Mouse (Mus musculus) midbrain, embryonic 14.5 days (tissue): ENCODE results near the gene Ky. TPM values are rescaled to one million over a fixed set of nuclear protein-coding genes. Genes with fewer than 3 reads are reported as not detected.

ENCODE experiments used
- ATAC-seq: fragments of 200-750 bp; cut with Nextera tagmentation; 2 replicates; pipeline ENCODE4 v1.8.0; 2017; ENCODE audit warnings: moderate number of reproducible peaks, moderate library complexity; ENCODE audit not compliant: low FRiP score, low TSS enrichment
- DNase-seq: peaks from one replicate; pipeline ENCODE4 v3.0.0-alpha.2; 2015
- H3K27ac ChIP-seq: fragments of 300-500 bp; sonication (generic); replicated peaks from 2 replicates; pipeline ENCODE4 v1.5.1; 2014; ENCODE audit warnings: mild to moderate bottlenecking, low read depth, low read length, moderate library complexity
- H3K27me3 ChIP-seq: fragments of 300-500 bp; sonication (generic); 2 replicates; pipeline ENCODE4 v1.6.1; 2014; ENCODE audit warnings: low read length, control low read depth, mixed read lengths; ENCODE audit not compliant: control insufficient read depth, insufficient read depth
- H3K36me3 ChIP-seq: fragments of 300-500 bp; sonication (generic); 2 replicates; pipeline ENCODE4 v1.6.1; 2014; ENCODE audit warnings: low read length, control low read depth; ENCODE audit not compliant: control insufficient read depth, insufficient read depth
- H3K4me1 ChIP-seq: fragments of 300-500 bp; sonication (generic); 2 replicates; pipeline ENCODE4 v1.6.1; 2014; ENCODE audit warnings: mild to moderate bottlenecking, antibody characterized with exemption, low read length, control low read depth; ENCODE audit not compliant: control insufficient read depth, insufficient read depth
- H3K4me2 ChIP-seq: fragments of 300-500 bp; sonication (generic); 2 replicates; pipeline ENCODE4 v1.6.1; 2014; ENCODE audit warnings: mild to moderate bottlenecking, low read length, moderate library complexity
- H3K4me3 ChIP-seq: fragments of 300-500 bp; sonication (generic); replicated peaks from 2 replicates; pipeline ENCODE4 v1.5.1; 2014; ENCODE audit warnings: low read depth, low read length
- H3K9ac ChIP-seq: fragments of 300-500 bp; sonication (generic); replicated peaks from 2 replicates; pipeline ENCODE4 v1.6.1; 2014; ENCODE audit warnings: mild to moderate bottlenecking, low read length, moderate library complexity
- H3K9me3 ChIP-seq: fragments of 300-500 bp; sonication (generic); 2 replicates; pipeline ENCODE4 v1.6.1; 2016; ENCODE audit warnings: low read length, control low read depth, mixed read lengths; ENCODE audit not compliant: control insufficient read depth
- WGBS: fragments of 180-500 bp; shearing (Covaris S2); extraction: QIAGEN DNeasy Blood & Tissue Kit; methylation state at CpG from one replicate; pipeline ENCODE4 v1.1.7; 2014; 5-methylcytosine and 5-hydroxymethylcytosine counted together
- polyA plus RNA-seq: library from polyadenylated mRNA; unstranded; fragments of >200 nt; fragmentation: Nextera tagmentation; extraction: Ambion mirVana; gene quantifications from 2 replicates; pipeline ENCODE4 v1.2.1, GENCODE M21; 2014

The Ky gene
- 0.54 and 0.72 TPM in 2 replicates for polyA plus RNA-seq

GRCm38 (mm10) chr9:102505700-102506585 lies at the start of gene Ky:
Gene Ky (plus strand): TSS chr9:102505750.
- WGBS, result under 1% methylated on average over 60 of the region's 63 CpGs
- Histone ChIP-seq H3K27me3 (peaks cover 10% of the 10 kb centered on the region; the same call in 1 of the 2 replicates), H3K4me1 (no peaks in the 10 kb centered on the region), H3K4me2 (peak within 1 kb of the TSS; percentile 85), H3K4me3 (peak within 1 kb of the TSS; percentile 42), H3K36me3 (no peaks in the 10 kb centered on the region), H3K9ac (peak within 1 kb of the TSS; percentile 57), H3K9me3 (no peaks in the 10 kb centered on the region), H3K27ac (no peak within 1 kb of the TSS)
- peak; percentile 71 for DNase-seq
- ATAC-seq, result no peak

- DNase-seq (no peak), ATAC-seq (no peak)
- Histone ChIP-seq H3K9ac (no peak overlapping the region), H3K27me3 (no peaks in the 10 kb centered on the region), H3K27ac (no peak overlapping the region), H3K9me3 (no peaks in the 10 kb centered on the region), H3K4me3 (no peak overlapping the region), H3K4me1 (no peaks in the 10 kb centered on the region), H3K4me2 (no peak overlapping the region), H3K36me3 (no peaks in the 10 kb centered on the region)
- 93% methylated on average over 10 of the region's 10 CpGs for WGBS
Measured at GRCm38 (mm10) chr9:102462251-102462650, 43.3 kb upstream of the Ky start.

GRCm38 (mm10) chr9:102465044-102465443 lies 40.5 kb upstream of the Ky start:
- no peak overlapping the region for H3K4me2 ChIP-seq
- no peaks in the 10 kb centered on the region for H3K27me3 ChIP-seq
- no peak overlapping the region for H3K9ac ChIP-seq
- ATAC-seq (no peak), DNase-seq (no peak)
- H3K4me1 ChIP-seq, result no peaks in the 10 kb centered on the region
- no peak overlapping the region for H3K4me3 ChIP-seq
- 92% methylated on average over 3 of the region's 3 CpGs for WGBS
- H3K36me3 ChIP-seq, result no peaks in the 10 kb centered on the region
- H3K9me3 ChIP-seq, result no peaks in the 10 kb centered on the region
- no peak overlapping the region for H3K27ac ChIP-seq

DNA sequence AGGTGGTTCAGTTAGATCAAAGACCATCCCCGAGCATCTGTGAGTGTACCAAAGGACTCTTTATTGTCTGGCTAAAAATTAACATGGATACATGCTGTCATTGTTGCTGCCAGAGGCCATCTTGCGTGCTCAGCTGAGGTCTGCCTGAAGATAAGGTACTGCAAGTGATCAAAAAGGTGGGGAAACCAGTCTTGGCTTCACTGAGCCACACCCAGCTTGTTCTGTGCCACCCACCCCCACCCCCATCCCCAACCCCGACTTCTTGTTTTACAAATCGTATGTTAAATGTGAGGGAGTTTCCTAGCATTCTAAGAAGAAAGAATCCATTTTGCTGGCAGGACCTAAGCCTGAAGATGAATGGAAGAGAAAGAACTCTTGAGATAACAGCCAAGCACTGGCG lies 39.8 kb upstream of the Ky start:
- 69% methylated on average over 5 of the region's 5 CpGs for WGBS
- no peaks in the 10 kb centered on the region for H3K9me3 ChIP-seq
- no peak for DNase-seq
- no peak overlapping the region for H3K4me2 ChIP-seq
- H3K9ac ChIP-seq, result no peak overlapping the region
- no peak overlapping the region for H3K27ac ChIP-seq
- H3K27me3 ChIP-seq, result no peaks in the 10 kb centered on the region
- H3K4me3 ChIP-seq, result no peak overlapping the region
- ATAC-seq, result no peak
- H3K4me1 ChIP-seq, result no peaks in the 10 kb centered on the region
- no peaks in the 10 kb centered on the region for H3K36me3 ChIP-seq

- 96% methylated on average over 2 of the region's 2 CpGs for WGBS
- DNase-seq, result no peak
- no peak overlapping the region for H3K27ac ChIP-seq
- no peak overlapping the region for H3K4me2 ChIP-seq
- H3K4me1 ChIP-seq, result no peaks in the 10 kb centered on the region
- H3K36me3 ChIP-seq, result no peaks in the 10 kb centered on the region
- no peak for ATAC-seq
- no peaks in the 10 kb centered on the region for H3K9me3 ChIP-seq
- no peak overlapping the region for H3K9ac ChIP-seq
- H3K4me3 ChIP-seq, result no peak overlapping the region
- no peaks in the 10 kb centered on the region for H3K27me3 ChIP-seq
Measured at GRCm38 (mm10) chr9:102470076-102470819, 35.3 kb upstream of the Ky start.

- Histone ChIP-seq H3K4me1 (no peaks in the 10 kb centered on the region), H3K4me2 (no peak overlapping the region), H3K9me3 (no peaks in the 10 kb centered on the region), H3K9ac (no peak overlapping the region), H3K4me3 (no peak overlapping the region), H3K27ac (no peak overlapping the region), H3K27me3 (no peaks in the 10 kb centered on the region), H3K36me3 (no peaks in the 10 kb centered on the region)
- WGBS, result 85% methylated on average over 6 of the region's 6 CpGs
- DNase-seq (no peak), ATAC-seq (no peak)
Measured at GRCm38 (mm10) chr9:102477767-102478450, 27.6 kb upstream of the Ky start.

DNA sequence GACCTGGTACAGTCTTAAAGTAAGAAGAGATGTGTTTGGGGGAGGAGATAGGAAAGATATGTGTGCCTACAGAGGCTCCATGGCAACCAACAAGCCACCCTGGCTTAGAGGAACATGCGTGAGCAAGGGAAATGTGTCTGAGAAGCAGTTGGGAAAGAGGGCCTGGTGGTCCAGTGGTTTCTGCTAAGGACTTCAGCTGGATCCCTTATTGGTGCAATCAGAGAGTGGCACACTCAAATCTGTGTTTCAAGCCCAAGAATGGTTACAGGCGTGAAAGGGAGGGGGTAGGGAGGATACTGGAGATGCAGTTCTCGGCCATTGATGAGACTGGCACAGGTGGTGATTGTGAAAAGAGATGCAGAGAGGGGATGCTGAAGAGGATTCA lies 27.1 kb upstream of the Ky start:
- Histone ChIP-seq H3K9me3 (no peaks in the 10 kb centered on the region), H3K4me2 (no peak overlapping the region), H3K9ac (no peak overlapping the region), H3K36me3 (no peaks in the 10 kb centered on the region), H3K4me3 (no peak overlapping the region), H3K4me1 (no peaks in the 10 kb centered on the region), H3K27ac (no peak overlapping the region), H3K27me3 (no peaks in the 10 kb centered on the region)
- no peak for ATAC-seq
- DNase-seq, result no peak
- 95% methylated on average over 3 of the region's 3 CpGs for WGBS

- WGBS, result 57% methylated on average over 9 of the region's 9 CpGs
Measured at GRCm38 (mm10) chr9:102479022-102479421, 26.5 kb upstream of the Ky start.

More at GRCm38 (mm10) chr9:102479022-102479421, 26.5 kb upstream of the Ky start:
- Histone ChIP-seq H3K4me3 (no peak overlapping the region), H3K27me3 (no peaks in the 10 kb centered on the region), H3K4me2 (no peak overlapping the region), H3K36me3 (no peaks in the 10 kb centered on the region), H3K27ac (no peak overlapping the region), H3K9ac (no peak overlapping the region), H3K4me1 (no peaks in the 10 kb centered on the region), H3K9me3 (no peaks in the 10 kb centered on the region)
- ATAC-seq (no peak), DNase-seq (no peak)
